Comparison of ENCODE assay signal across 8 mouse cellular contexts in genomic region chr11:35142698-35143360, GRCm38 (mm10). TPM values are rescaled to one million over a fixed set of nuclear protein-coding genes. Genes with fewer than 3 reads are reported as not detected.
DNase-seq lines count a peak whose midpoint lies in the region; ATAC-seq lines count a peak whose summit lies in the region.

No protein-coding gene starts in this region.

- DNase-seq in heart, postnatal 4 days: peak; percentile 42
- no peak for DNase-seq in heart, adult 8-10 months (ENCODE audit: low spot score)
- peak; percentile 62 for DNase-seq in NIH3T3 (ENCODE audit: low read depth)
- DNase-seq in left cerebral cortex, postnatal 25 days (ENCODE audit: low spot score in 2 of 2): peak; percentile 76 to 88
- DNase-seq in spleen, postnatal 14 days (ENCODE audit: low spot score in 2 of 2): no peak
- no peak for DNase-seq in yolk sac, embryonic 10.5 days (ENCODE audit: low spot score)
- DNase-seq in thymus, postnatal 10 days (ENCODE audit: low spot score in 2 of 2): no peak

- ATAC-seq in frontal cortex, adult (ENCODE audit: low TSS enrichment): peak; percentile 87

- intact Hi-C loops in left cerebral cortex, postnatal 25 days (cut with DNase I): no loop called here

RNA-seq across cellular contexts. Expression of gene Slit3, which starts 21.8 kb away (rescaled TPM):
- 10 to 100 TPM; 28.7 to 31.3 TPM for total RNA-seq in heart, postnatal 4 days (2021)
- 10 to 100 TPM; 12.6 to 18.4 (median 15.0) TPM for total RNA-seq in heart, adult 8-10 months (2022)
- 10 to 100 TPM; 56.9 to 64.1 TPM for total RNA-seq in left cerebral cortex, postnatal 25 days (2021)

Comparison
In these comparisons a context has a peak if more than half of its experiments do, and no peak if none do; other contexts are left out.
1. DNase-seq: peak in heart, postnatal 4 days (single experiment), NIH3T3 (single experiment) and left cerebral cortex, postnatal 25 days (2 of 2); none in heart, adult 8-10 months (single experiment), spleen, postnatal 14 days (0 of 2), yolk sac, embryonic 10.5 days (single experiment) and thymus, postnatal 10 days (0 of 2).